8 mouse cellular contexts compared by ENCODE assay signal in genomic region chrX:50537122-50537784, GRCm38 (mm10).
A peak's percentile ranks its signal among the peaks of the same experiment; 100 is the strongest.
DNase-seq lines count a peak whose midpoint lies in the region; ATAC-seq and TF ChIP-seq lines count a peak whose summit lies in the region.

No protein-coding gene starts in this region.

- no peaks in the 10 kb centered on the region for H3K4me1 ChIP-seq in erythroblast, embryonic 14.5 days (ENCODE audit: control insufficient read depth)
- H3K4me1 ChIP-seq in hindbrain, postnatal 0 days (ENCODE audit: insufficient read depth, low read length) = no peaks in the 10 kb centered on the region

- 71% methylated on average over 19 of the region's 19 CpGs for WGBS in hindbrain, postnatal 0 days

- H3K4me2 ChIP-seq in hindbrain, postnatal 0 days (ENCODE audit: low read depth, low read length) = peak overlapping the region; percentile 34; the same call in 1 of the 2 replicates

- H3K9me3 ChIP-seq in erythroblast, embryonic 14.5 days (ENCODE audit: control insufficient read depth, low read length) = no peaks in the 10 kb centered on the region
- no peaks in the 10 kb centered on the region for H3K9me3 ChIP-seq in hindbrain, postnatal 0 days (ENCODE audit: low read length)

- no peak overlapping the region for H3K9ac ChIP-seq in hindbrain, postnatal 0 days (replicated peaks; ENCODE audit: low read length)

- peak; percentile 50 to 83 for DNase-seq in cerebellum, postnatal 25 days
- DNase-seq in frontal cortex, postnatal 36 days (ENCODE audit: low spot score in 2 of 2) = peak; percentile 19 to 85
- DNase-seq in hindbrain, postnatal 0 days (ENCODE audit: low spot score) = peak; percentile 68
- DNase-seq in left cerebral cortex, postnatal 14 days (ENCODE audit: low spot score in 2 of 2) = peak; percentile 38 to 83
- DNase-seq in right cerebral cortex, postnatal 36 days (ENCODE audit: low spot score in 2 of 2) = peak; percentile 19 to 73

- no peak for ATAC-seq in erythroblast, adult 5-6 weeks (replicated peaks; ENCODE audit: low FRiP score, poor library complexity, severe bottlenecking)
- peak; percentile 64 for ATAC-seq in hindbrain, postnatal 0 days
- peak; percentile 99 for ATAC-seq in megakaryocyte progenitor cell, adult 5-6 weeks (replicated peaks; ENCODE audit: poor library complexity)

- H3K27ac ChIP-seq in hindbrain, postnatal 0 days = no peak overlapping the region

- peak overlapping the region; percentile 60 for H3K4me3 ChIP-seq in erythroblast, embryonic 14.5 days (replicated peaks)
- H3K4me3 ChIP-seq in hindbrain, postnatal 0 days (ENCODE audit: low read length) = peak overlapping the region; percentile 32

- intact Hi-C loops in left cerebral cortex, postnatal 14 days (cut with DNase I) = no loop called here

- H3K36me3 ChIP-seq in erythroblast, embryonic 14.5 days (ENCODE audit: control insufficient read depth) = no peaks in the 10 kb centered on the region
- H3K36me3 ChIP-seq in hindbrain, postnatal 0 days (ENCODE audit: insufficient read depth, low read length) = no peaks in the 10 kb centered on the region

- TF ChIP-seq CTCF in hindbrain, postnatal 0 days (IDR thresholded peaks at IDR 0.05; ENCODE audit: low read depth) = no peak

- H3K27me3 ChIP-seq in erythroblast, embryonic 14.5 days (ENCODE audit: control insufficient read depth) = no peaks in the 10 kb centered on the region
- no peaks in the 10 kb centered on the region for H3K27me3 ChIP-seq in hindbrain, postnatal 0 days (ENCODE audit: insufficient read depth, low read length)
